Mouse (Mus musculus) liver, embryonic 13.5 days (tissue): ENCODE data around the gene Usf2. TPM values are rescaled to one million over a fixed set of nuclear protein-coding genes. Genes with fewer than 3 reads are reported as not detected.
A peak's percentile ranks its signal among the peaks of the same experiment; 100 is the strongest.
"Not testable (repeated sequence)": the region's sequence is repeated elsewhere in the genome, so short reads cannot be mapped to it uniquely, and the experiment has no call there.

Source experiments
- ATAC-seq: fragments of 200-750 bp; cut with Nextera tagmentation; 2 replicates; pipeline ENCODE4 v1.8.0; 2017; ENCODE audit warnings: low read depth, mild to moderate bottlenecking, moderate number of reproducible peaks, moderate library complexity
- DNase-seq: peaks from one replicate; pipeline ENCODE4 v3.0.0; 2022
- H3K27ac ChIP-seq: fragments of 300-500 bp; sonication (generic); 2 replicates; pipeline ENCODE4 v1.5.1; 2015; ENCODE audit warnings: moderate library complexity, mild to moderate bottlenecking, inconsistent platforms
- H3K27me3 ChIP-seq: fragments of 300-500 bp; sonication (generic); 2 replicates; pipeline ENCODE4 v1.6.1; 2015; ENCODE audit warnings: mild to moderate bottlenecking, inconsistent platforms
- H3K36me3 ChIP-seq: fragments of 300-500 bp; sonication (generic); 2 replicates; pipeline ENCODE4 v1.6.1; 2015; ENCODE audit warnings: mild to moderate bottlenecking, inconsistent platforms
- H3K4me1 ChIP-seq: fragments of 300-500 bp; sonication (generic); replicated peaks from 2 replicates; pipeline ENCODE4 v1.6.1; 2015; ENCODE audit warnings: inconsistent platforms
- H3K4me2 ChIP-seq: fragments of 300-500 bp; sonication (generic); 2 replicates; pipeline ENCODE4 v1.6.1; 2015; ENCODE audit warnings: inconsistent platforms, mild to moderate bottlenecking, moderate library complexity
- H3K4me3 ChIP-seq: fragments of 300-500 bp; sonication (generic); replicated peaks from 2 replicates; pipeline ENCODE4 v1.5.1; 2015; ENCODE audit warnings: mild to moderate bottlenecking, inconsistent platforms
- H3K9ac ChIP-seq: fragments of 300-500 bp; sonication (generic); 2 replicates; pipeline ENCODE4 v1.6.1; 2015; ENCODE audit warnings: mild to moderate bottlenecking, inconsistent platforms
- H3K9me3 ChIP-seq: fragments of 300-500 bp; sonication (generic); replicated peaks from 2 replicates; pipeline ENCODE4 v1.6.1; 2016; ENCODE audit warnings: inconsistent platforms
- WGBS: fragments of 180-500 bp; shearing (Covaris S2); methylation state at CpG from one replicate; pipeline ENCODE4 v1.1.7; 2015; ENCODE audit not compliant: insufficient replicate concordance; 5-methylcytosine and 5-hydroxymethylcytosine counted together
- polyA plus RNA-seq: library from polyadenylated mRNA; unstranded; fragments of >200 nt; fragmentation: Nextera tagmentation; extraction: Ambion mirVana; gene quantifications from 2 replicates; pipeline ENCODE4 v1.2.1, GENCODE M21; 2015

The Usf2 gene
- polyA plus RNA-seq, 1 experiment from 2014 or later = 9.7 TPM

GRCm38 (mm10) chr7:30943909-30944635, 12.5 kb downstream of the Usf2 start, which contains the start of gene Hamp:
TSS of gene Hamp (minus strand) at chr7:30944032.
- Histone ChIP-seq H3K4me3 (no peak within 1 kb of the TSS), H3K27ac (no peak within 1 kb of the TSS), H3K27me3 (no peaks in the 10 kb centered on the region), H3K9ac (no peak within 1 kb of the TSS), H3K4me2 (no peak within 1 kb of the TSS), H3K36me3 (peaks cover 17% of the 10 kb centered on the region), H3K9me3 (no peaks in the 10 kb centered on the region), H3K4me1 (0 out of 2 replicates have a peak, but pooled peaks cover 4% of the 10 kb centered on the region)
- ATAC-seq (0 out of 2 replicates have a peak, but pooled peaks have one; percentile 27), DNase-seq (no peak)
- 55% methylated on average over 9 of the region's 9 CpGs for WGBS

DNA sequence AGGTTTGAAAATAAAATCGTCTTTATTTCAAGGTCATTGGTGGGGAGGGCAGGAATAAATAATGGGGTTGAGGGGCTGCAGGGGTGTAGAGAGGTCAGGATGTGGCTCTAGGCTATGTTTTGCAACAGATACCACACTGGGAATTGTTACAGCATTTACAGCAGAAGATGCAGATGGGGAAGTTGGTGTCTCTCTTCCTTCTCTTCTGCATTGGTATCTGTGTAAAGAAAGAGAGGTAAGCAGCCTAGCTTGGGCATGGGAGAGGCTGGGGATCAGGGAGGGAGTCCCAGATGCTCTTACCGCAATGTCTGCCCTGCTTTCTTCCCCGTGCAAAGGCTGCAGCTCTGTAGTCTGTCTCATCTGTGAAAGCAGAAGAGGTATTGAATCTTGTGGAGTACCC, 14.2 kb downstream of the Usf2 start:
- H3K4me2 ChIP-seq, ATAC-seq, H3K27ac ChIP-seq, H3K4me3 ChIP-seq, H3K27me3 ChIP-seq, H3K9ac ChIP-seq, H3K9me3 ChIP-seq, H3K36me3 ChIP-seq, DNase-seq, H3K4me1 ChIP-seq: not testable (repeated sequence)
- 16% methylated on average over 3 of the region's 3 CpGs for WGBS

- H3K9ac ChIP-seq, ATAC-seq, H3K4me2 ChIP-seq, H3K4me1 ChIP-seq, H3K27ac ChIP-seq, H3K9me3 ChIP-seq, H3K4me3 ChIP-seq, DNase-seq, H3K27me3 ChIP-seq, H3K36me3 ChIP-seq: not testable (repeated sequence)
- WGBS = 50% methylated on average over 1 of the region's 1 CpGs
Measured at GRCm38 (mm10) chr7:30940070-30940469, 16.5 kb downstream of the Usf2 start.

DNA sequence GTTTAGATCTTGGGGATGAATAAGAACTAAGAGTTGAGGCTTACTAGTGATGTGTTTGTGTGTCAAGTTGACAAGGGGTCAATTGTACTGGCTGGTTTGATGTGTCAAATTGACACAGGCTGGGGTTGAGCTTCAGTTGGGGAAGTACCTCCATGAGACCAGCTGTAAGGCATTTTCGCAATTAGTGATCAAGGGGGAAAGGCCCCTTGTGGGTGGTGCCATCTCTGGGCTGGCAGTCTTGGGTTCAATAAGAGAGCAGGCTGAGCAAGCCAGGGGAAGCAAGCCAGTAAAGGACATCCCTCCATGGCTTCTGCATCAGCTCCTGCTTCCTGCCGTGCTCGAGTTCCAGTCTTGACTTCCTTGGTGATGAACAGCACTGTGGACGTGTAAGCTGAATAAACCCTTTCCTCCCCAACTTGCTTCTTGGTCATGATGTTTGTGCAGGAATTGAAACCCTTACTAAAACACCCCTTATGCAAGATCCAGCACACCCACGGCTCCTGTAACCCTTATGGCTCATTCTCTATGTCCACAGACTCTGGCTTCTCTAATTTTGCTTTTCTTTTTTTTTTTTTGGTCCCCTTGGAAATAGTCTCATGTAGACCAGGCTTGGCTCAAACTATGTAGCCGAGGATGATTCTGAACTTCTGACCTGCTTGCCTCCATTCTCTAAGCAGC, 21.0 kb downstream of the Usf2 start:
- not testable (repeated sequence) for ATAC-seq, H3K27ac ChIP-seq, H3K9ac ChIP-seq, H3K4me1 ChIP-seq, H3K27me3 ChIP-seq, H3K9me3 ChIP-seq, H3K36me3 ChIP-seq, H3K4me2 ChIP-seq, DNase-seq, H3K4me3 ChIP-seq
- WGBS = 41% methylated on average over 6 of the region's 6 CpGs

DNA sequence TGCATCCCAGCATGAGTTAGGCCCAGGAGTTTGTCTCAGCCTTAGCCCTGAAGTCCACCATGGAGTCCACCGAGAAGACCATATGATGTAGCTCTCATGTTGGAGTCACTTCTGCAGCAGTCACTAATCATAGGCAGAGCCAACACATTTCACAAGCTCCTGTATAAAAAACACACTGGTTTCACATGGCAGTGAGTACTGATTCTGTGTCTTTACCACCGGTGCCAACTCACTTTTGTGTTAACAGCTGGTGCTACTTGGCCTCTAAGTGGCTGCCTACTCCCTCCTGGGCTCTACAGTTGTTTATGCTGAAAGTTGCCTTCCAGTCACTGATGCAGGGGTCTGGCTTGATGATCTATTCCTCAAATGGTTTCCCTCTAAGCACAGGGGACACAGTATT, 32.0 kb downstream of the Usf2 start, which contains the start of gene Hamp2:
Gene Hamp2, minus strand, starts transcription at position 101 of the 400 bp plus-strand sequence.
- H3K4me1 ChIP-seq, H3K27me3 ChIP-seq, H3K9ac ChIP-seq, DNase-seq, H3K4me2 ChIP-seq, H3K36me3 ChIP-seq, H3K4me3 ChIP-seq, H3K27ac ChIP-seq, H3K9me3 ChIP-seq, ATAC-seq: not testable (repeated sequence)
- 54% methylated on average over 2 of the region's 2 CpGs for WGBS

DNA sequence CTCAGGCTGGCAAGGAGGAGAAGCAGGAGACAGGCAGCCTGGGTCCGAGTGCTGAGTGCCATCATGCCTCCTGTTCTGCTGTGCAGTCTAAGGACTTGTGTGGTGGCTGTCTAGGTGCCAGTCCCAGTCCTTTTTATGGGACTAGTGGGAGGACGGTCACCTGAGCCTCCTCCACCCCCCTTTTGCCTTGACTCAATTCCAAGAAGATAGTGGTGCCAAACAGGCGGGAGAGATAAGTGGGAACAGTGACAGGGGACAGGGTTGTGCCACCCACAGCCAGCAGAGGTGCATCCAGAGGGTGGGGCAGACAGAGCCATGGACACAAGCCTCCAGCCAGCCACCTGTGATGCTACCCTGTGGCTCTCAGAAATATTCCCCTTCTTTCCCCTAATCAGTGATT, 32.5 kb downstream of the Usf2 start:
- no peak overlapping the region for H3K9ac ChIP-seq
- DNase-seq (no peak), ATAC-seq (no peak)
- H3K4me1 ChIP-seq = no peaks in the 10 kb centered on the region
- H3K9me3 ChIP-seq = no peaks in the 10 kb centered on the region
- H3K4me2 ChIP-seq = no peak overlapping the region
- no peak overlapping the region for H3K4me3 ChIP-seq
- 34% methylated on average over 3 of the region's 3 CpGs for WGBS
- no peaks in the 10 kb centered on the region for H3K27me3 ChIP-seq
- H3K27ac ChIP-seq = no peak overlapping the region
- no peaks in the 10 kb centered on the region for H3K36me3 ChIP-seq

GRCm38 (mm10) chr7:30922490-30922889, 34.1 kb downstream of the Usf2 start:
- H3K4me2 ChIP-seq, H3K9ac ChIP-seq, DNase-seq, ATAC-seq, H3K4me3 ChIP-seq, H3K27ac ChIP-seq, H3K36me3 ChIP-seq, H3K4me1 ChIP-seq, H3K9me3 ChIP-seq, H3K27me3 ChIP-seq: not testable (repeated sequence)
- 16% methylated on average over 3 of the region's 3 CpGs for WGBS

- Histone ChIP-seq H3K4me3 (no peak overlapping the region), H3K4me2 (no peak overlapping the region), H3K36me3 (no peaks in the 10 kb centered on the region), H3K4me1 (no peaks in the 10 kb centered on the region), H3K27me3 (no peaks in the 10 kb centered on the region), H3K9me3 (no peaks in the 10 kb centered on the region), H3K27ac (no peak overlapping the region), H3K9ac (no peak overlapping the region)
- 0 out of 2 replicates have a peak, but pooled peaks have one; percentile 41 for ATAC-seq
- 41% methylated on average over 3 of the region's 3 CpGs for WGBS
- peak; percentile 31 for DNase-seq
Measured at GRCm38 (mm10) chr7:30920217-30920616, 36.4 kb downstream of the Usf2 start.

DNA sequence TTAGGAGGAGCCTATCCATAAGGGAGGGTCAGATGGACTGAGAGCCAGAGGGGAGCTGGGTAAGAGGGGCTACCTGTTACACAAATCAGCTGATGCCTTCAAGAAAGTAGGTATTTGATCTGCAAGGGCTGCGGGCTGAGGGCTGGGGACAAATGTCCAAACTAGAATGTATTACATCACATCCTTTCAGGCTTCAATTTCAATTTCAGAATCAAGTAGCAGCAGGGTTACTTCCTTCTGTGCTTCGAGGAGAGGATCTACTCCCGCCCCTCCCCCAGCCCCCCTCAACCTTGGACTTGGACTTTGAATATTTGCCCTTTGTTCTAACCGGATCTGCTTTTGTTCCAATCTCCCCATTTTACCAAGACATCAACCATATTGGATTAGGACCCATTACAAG, 39.4 kb downstream of the Usf2 start:
- Histone ChIP-seq H3K4me3 (no peak overlapping the region), H3K36me3 (no peaks in the 10 kb centered on the region), H3K27ac (no peak overlapping the region), H3K27me3 (no peaks in the 10 kb centered on the region), H3K9me3 (no peaks in the 10 kb centered on the region), H3K9ac (no peak overlapping the region), H3K4me1 (no peaks in the 10 kb centered on the region), H3K4me2 (no peak overlapping the region)
- ATAC-seq (no peak), DNase-seq (no peak)
- 38% methylated on average over 4 of the region's 4 CpGs for WGBS

DNA sequence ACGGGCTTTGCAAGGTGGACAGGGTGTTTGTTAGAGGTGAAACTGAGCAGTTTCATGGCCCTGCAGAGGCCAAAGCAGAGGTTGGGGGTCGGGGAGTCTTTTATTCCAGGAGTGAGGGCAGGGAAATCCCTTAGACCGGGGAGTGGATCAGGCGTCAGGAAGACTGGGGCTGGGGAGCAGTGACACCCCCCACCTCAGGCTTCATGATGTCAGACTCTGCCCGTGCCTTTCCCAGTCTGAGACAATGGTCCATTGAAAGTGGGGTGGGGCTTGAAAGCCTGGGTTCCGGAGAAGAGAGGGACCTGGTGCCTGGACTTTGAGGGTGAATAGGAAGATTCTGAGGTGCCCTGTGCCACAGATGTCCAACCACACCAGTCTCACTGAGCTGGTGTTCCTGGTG, 39.9 kb downstream of the Usf2 start:
- DNase-seq = no peak
- Histone ChIP-seq H3K27ac (no peak overlapping the region), H3K9me3 (no peaks in the 10 kb centered on the region), H3K36me3 (no peaks in the 10 kb centered on the region), H3K4me2 (no peak overlapping the region), H3K4me3 (no peak overlapping the region), H3K4me1 (no peaks in the 10 kb centered on the region), H3K9ac (no peak overlapping the region), H3K27me3 (no peaks in the 10 kb centered on the region)
- no peak for ATAC-seq
- 28% methylated on average over 6 of the region's 6 CpGs for WGBS

- WGBS = 44% methylated on average over 8 of the region's 8 CpGs
- H3K9ac ChIP-seq = no peak within 1 kb of the TSS
Measured at GRCm38 (mm10) chr7:30914732-30915131, 41.9 kb downstream of the Usf2 start, which contains the start of gene Mag. TSS of gene Mag (minus strand) at chr7:30914873.

More at GRCm38 (mm10) chr7:30914732-30915131, 41.9 kb downstream of the Usf2 start, which contains the start of gene Mag:
- H3K4me3 ChIP-seq = no peak within 1 kb of the TSS
- no peaks in the 10 kb centered on the region for H3K36me3 ChIP-seq
- ATAC-seq (no peak), DNase-seq (no peak)
- no peaks in the 10 kb centered on the region for H3K9me3 ChIP-seq
- H3K27me3 ChIP-seq = no peaks in the 10 kb centered on the region
- H3K4me1 ChIP-seq = no peaks in the 10 kb centered on the region; the same call in 1 of the 2 replicates
- no peak within 1 kb of the TSS for H3K4me2 ChIP-seq
- H3K27ac ChIP-seq = no peak within 1 kb of the TSS
